In genomic region chr8:64769586-64769985, GRCm38 (mm10) we compare ENCODE assay signal across 25 mouse cellular contexts. TPM values are rescaled to one million over a fixed set of nuclear protein-coding genes. Genes with fewer than 3 reads are reported as not detected.
DNase-seq lines count a peak whose midpoint lies in the region; ATAC-seq lines count a peak whose summit lies in the region.
"Had no signal": no experiment of that assay in that cellular context is flagged by ENCODE, and none has a peak within 500 bp of the region (broad histone marks: within the 10 kb centered on the region; RNA-seq: fewer than 3 reads in every experiment).

No protein-coding gene starts in this region.

- no peak for DNase-seq in forebrain, embryonic 14.5 days (ENCODE audit: low spot score)
- DNase-seq in forebrain, embryonic 11.5 days (ENCODE audit: low spot score) = no peak
- peak; percentile 44 for DNase-seq in Muller cell, postnatal 12 days (ENCODE audit: inconsistent ontology term)
- peak; percentile 52 for DNase-seq in ZHBTc4 (ENCODE audit: low read depth, low spot score)
- no peak for DNase-seq in ovary, adult 18-20 months (ENCODE audit: low spot score)
- DNase-seq: adrenal gland, adult 2 months; adrenal gland, postnatal 10 days; adrenal gland, postnatal 25 days; B cell, adult 2 months; cerebellum, adult 11 months; cerebellum, adult 18-20 months; cerebellum, adult 8-10 months; cerebellum, adult 9-11 months; cerebellum, postnatal 14 days; cerebellum, postnatal 36 days; embryo, embryonic 11 days had no signal

- no peaks in the 10 kb centered on the region for H3K27me3 ChIP-seq in forebrain, embryonic 14.5 days (replicated peaks; ENCODE audit: control insufficient read depth, insufficient read depth, low read length)
- H3K27me3 ChIP-seq in forebrain, embryonic 11.5 days (ENCODE audit: control insufficient read depth, insufficient read depth, low read length) = no peaks in the 10 kb centered on the region
- H3K27me3 ChIP-seq: CH12.LX; embryonic facial prominence, embryonic 13.5 days; embryonic facial prominence, embryonic 15.5 days; forebrain, embryonic 13.5 days had no signal

- 59% methylated on average over 7 of the region's 7 CpGs for WGBS in forebrain, embryonic 14.5 days
- 86% methylated on average over 7 of the region's 7 CpGs for WGBS in forebrain, embryonic 11.5 days

- no peaks in the 10 kb centered on the region for H3K4me1 ChIP-seq in forebrain, embryonic 14.5 days (ENCODE audit: control insufficient read depth, insufficient read depth, low read length)
- H3K4me1 ChIP-seq in forebrain, embryonic 11.5 days (replicated peaks; ENCODE audit: control insufficient read depth, insufficient read depth, low read length) = no peaks in the 10 kb centered on the region
- H3K4me1 ChIP-seq: embryonic facial prominence, embryonic 13.5 days; embryonic facial prominence, embryonic 15.5 days; forebrain, embryonic 10.5 days had no signal

- no peak overlapping the region for H3K4me2 ChIP-seq in forebrain, embryonic 14.5 days (ENCODE audit: low read length)
- H3K4me2 ChIP-seq in forebrain, embryonic 11.5 days (ENCODE audit: low read depth, low read length, severe bottlenecking) = no peak overlapping the region
- H3K4me2 ChIP-seq: embryonic facial prominence, embryonic 13.5 days; embryonic facial prominence, embryonic 15.5 days; forebrain, embryonic 13.5 days had no signal

- H3K36me3 ChIP-seq in forebrain, embryonic 14.5 days (ENCODE audit: control insufficient read depth, insufficient read depth, low read length) = no peaks in the 10 kb centered on the region
- no peaks in the 10 kb centered on the region for H3K36me3 ChIP-seq in forebrain, embryonic 11.5 days (ENCODE audit: control insufficient read depth, insufficient read depth, low read length)
- H3K36me3 ChIP-seq: embryonic facial prominence, embryonic 15.5 days had no signal

- no peak overlapping the region for H3K9ac ChIP-seq in forebrain, embryonic 14.5 days (ENCODE audit: low read length)
- no peak overlapping the region for H3K9ac ChIP-seq in forebrain, embryonic 11.5 days (ENCODE audit: low read length)
- H3K9ac ChIP-seq: embryonic facial prominence, embryonic 13.5 days; embryonic facial prominence, embryonic 15.5 days; forebrain, embryonic 13.5 days had no signal

- H3K27ac ChIP-seq in forebrain, embryonic 14.5 days (ENCODE audit: low read depth, low read length) = no peak overlapping the region
- H3K27ac ChIP-seq in forebrain, embryonic 11.5 days (ENCODE audit: low read depth, low read length) = no peak overlapping the region
- H3K27ac ChIP-seq: embryonic facial prominence, embryonic 13.5 days; embryonic facial prominence, embryonic 15.5 days; forebrain, embryonic 10.5 days; forebrain, embryonic 13.5 days had no signal

- no peaks in the 10 kb centered on the region for H3K9me3 ChIP-seq in forebrain, embryonic 14.5 days (replicated peaks; ENCODE audit: control insufficient read depth, low read length)
- H3K9me3 ChIP-seq in forebrain, embryonic 11.5 days (ENCODE audit: control insufficient read depth, low read length) = no peaks in the 10 kb centered on the region
- H3K9me3 ChIP-seq: embryonic facial prominence, embryonic 13.5 days; embryonic facial prominence, embryonic 15.5 days; forebrain, embryonic 10.5 days; forebrain, embryonic 13.5 days; G1E had no signal

- ATAC-seq in forebrain, embryonic 14.5 days = peak; percentile 40; the same call in 1 of the 2 replicates
- ATAC-seq in forebrain, embryonic 11.5 days (replicated peaks; ENCODE audit: low FRiP score) = no peak
- ATAC-seq: CD4-positive, CD25-positive, alpha-beta regulatory T cell, adult 4 months; forebrain, embryonic 16.5 days had no signal

- H3K4me3 ChIP-seq in forebrain, embryonic 14.5 days (ENCODE audit: low read depth, low read length) = no peak overlapping the region
- no peak overlapping the region for H3K4me3 ChIP-seq in forebrain, embryonic 11.5 days (ENCODE audit: low read depth, low read length)
- H3K4me3 ChIP-seq: embryonic facial prominence, embryonic 13.5 days; embryonic facial prominence, embryonic 15.5 days; erythroblast, embryonic 14.5 days; forebrain, embryonic 10.5 days; forebrain, embryonic 13.5 days had no signal

RNA-seq across cellular contexts. Expression of gene Msmo1, which starts 36.0 kb away (rescaled TPM):
- 172 and 188 TPM in 2 replicates for polyA plus RNA-seq in forebrain, embryonic 14.5 days (2014; fragmentation: Nextera tagmentation; extraction: Ambion mirVana)
- 205 and 208 TPM in 2 replicates for polyA plus RNA-seq in forebrain, embryonic 11.5 days (2014; fragmentation: Nextera tagmentation; extraction: Ambion mirVana)

Comparison
In these comparisons a context has a peak if more than half of its experiments do, and no peak if none do; other contexts are left out.
1. DNase-seq: peak in Muller cell, postnatal 12 days (single experiment) and ZHBTc4 (single experiment); none in forebrain, embryonic 14.5 days (single experiment), forebrain, embryonic 11.5 days (single experiment) and ovary, adult 18-20 months (single experiment).